Mouse (Mus musculus): Measurements from ENCODE around the gene 4933428G20Rik.

The 4933428G20Rik gene

GRCm38 (mm10) chr11:97499865-97500719, at the start of gene 4933428G20Rik:
4933428G20Rik (minus strand) TSS chr11:97500340.
- no peak for DNase-seq (ENCODE audit: low spot score)

DNA sequence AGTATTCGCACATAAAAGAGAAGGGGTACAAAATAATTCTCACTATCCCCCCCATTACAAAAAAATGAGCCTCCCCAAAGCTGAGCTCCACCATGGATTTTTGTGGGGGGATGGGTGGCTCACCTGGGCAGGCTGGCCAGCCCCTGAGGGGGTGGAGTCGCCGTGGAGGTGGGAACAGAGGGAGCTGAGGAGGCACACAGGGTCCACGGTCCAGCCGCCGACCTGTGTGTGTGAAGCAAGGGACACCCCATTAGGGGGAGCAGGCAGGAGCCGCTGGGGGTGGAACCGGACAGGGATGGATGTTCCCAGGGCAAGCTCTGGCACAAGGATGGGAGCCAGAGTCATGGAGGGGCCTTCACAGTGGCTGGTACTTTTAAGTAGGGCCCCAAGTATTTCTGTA, 48.6 kb upstream of the 4933428G20Rik start:
- no peak for DNase-seq (ENCODE audit: low spot score)

GRCm38 (mm10) chr11:97547957-97548706, 48.0 kb upstream of the 4933428G20Rik start:
- no peak for DNase-seq (ENCODE audit: low spot score)

- no peak for DNase-seq (ENCODE audit: low spot score)
Measured at GRCm38 (mm10) chr11:97546804-97547411, 46.8 kb upstream of the 4933428G20Rik start.

DNA sequence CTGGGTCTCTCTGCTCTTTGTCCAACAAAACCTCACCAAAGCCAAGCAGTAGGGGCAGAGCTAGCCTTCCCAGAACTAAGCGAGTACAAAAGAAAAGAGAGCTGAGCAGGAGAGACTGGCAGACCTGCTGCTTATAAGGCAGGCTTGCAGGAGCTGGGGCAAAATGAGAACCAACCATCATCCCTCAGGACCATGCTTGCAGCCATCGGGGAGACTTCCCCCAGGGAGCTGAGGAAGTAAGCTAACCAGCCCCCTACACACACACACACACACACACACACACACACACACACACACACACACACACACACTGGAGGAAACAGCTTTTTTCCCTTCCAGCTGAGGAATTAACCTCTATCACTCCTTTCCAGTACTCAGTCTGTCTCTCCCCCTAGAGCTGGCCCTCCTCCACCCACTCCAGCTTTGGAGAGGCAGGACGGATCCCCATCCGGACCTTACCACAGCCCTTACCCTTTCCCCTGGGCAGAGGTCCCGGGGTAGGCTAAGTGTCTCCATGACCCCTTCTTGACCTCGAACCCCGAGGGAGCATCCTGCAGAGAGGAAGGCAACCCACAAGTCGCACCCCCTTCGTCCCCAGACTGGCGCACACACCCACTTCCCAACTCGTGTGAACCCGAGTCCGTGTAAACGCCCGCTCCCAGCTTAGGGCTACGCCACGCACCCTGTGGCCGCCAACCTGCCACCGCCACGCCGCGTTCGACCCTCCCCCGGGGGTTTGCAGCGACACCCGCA, 45.8 kb upstream of the 4933428G20Rik start:
- no peak for DNase-seq (ENCODE audit: low spot score)

- no peak for DNase-seq (ENCODE audit: low spot score)
Measured at GRCm38 (mm10) chr11:97543883-97544282, 43.7 kb upstream of the 4933428G20Rik start.

- no peak for DNase-seq (ENCODE audit: low spot score)
Measured at GRCm38 (mm10) chr11:97543181-97543733, 43.1 kb upstream of the 4933428G20Rik start.

DNA sequence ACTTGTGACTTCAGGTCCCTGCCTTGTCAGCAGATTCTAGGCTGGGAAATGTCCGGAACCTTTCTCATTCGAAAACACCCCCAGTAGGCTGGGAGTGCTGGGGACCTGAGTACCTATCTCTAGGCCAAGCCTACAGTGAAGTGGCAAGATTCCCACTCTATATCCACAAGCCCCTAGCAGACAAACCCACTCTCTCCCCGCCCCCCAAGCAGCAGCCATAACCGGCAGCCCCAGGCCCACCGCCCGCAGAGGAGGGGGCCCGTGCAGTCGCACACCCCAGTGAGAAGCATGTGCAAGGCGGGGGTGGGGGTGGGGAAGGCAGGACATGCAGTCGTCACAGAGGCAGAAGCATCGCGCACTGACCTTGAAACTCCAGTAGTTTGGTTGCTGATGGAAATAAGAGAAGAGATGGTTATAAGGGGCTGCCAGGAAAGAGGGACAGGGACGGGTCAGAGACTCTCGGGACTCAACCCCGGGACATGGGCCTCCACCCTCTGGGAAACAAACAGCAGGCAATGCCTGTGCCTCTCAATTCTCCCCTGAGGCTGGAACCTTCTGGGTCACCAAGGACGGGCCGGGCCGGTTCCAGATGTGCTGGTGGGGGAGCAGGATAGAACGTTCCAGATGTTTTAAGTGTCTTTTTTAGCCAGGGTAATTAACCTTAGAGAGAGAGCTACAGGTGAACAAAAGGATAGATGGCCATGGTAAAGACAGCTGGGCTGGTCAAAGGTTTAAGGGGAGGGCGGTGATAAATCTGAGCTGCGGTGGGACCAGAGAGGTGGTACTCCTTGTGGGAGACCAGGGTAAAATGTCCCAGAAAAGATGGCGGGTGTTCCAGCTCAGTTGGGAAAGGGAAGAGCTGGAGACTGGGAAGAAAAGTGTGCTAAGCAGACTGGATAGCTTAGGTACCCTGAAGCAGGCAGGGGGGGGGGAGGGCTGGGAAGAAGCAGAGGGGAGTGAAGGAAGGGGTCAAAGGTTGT, 42.3 kb upstream of the 4933428G20Rik start:
- no peak for DNase-seq (ENCODE audit: low spot score)

DNA sequence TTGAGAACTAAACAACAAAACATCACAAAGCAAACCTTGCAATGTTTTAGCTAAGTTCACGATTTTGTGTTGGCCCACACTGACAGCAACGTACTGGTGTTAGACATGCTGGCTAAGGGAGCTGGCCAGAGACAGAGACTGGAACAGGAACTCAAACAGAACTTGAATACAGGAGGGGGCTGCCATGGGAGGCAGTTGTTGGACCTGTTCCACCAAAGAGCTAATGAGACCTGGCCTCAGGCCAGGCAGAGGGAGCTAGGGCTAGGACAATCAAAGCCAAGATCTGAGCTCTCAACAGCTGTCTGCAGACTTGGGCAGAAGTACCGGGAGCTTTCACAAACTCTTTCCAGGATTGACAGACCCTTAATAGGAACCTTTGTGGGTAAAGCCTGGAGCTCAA, 40.5 kb upstream of the 4933428G20Rik start:
- DNase-seq (ENCODE audit: low spot score): no peak

- no peak for DNase-seq (ENCODE audit: low spot score)
Measured at GRCm38 (mm10) chr11:97540136-97540535, 40.0 kb upstream of the 4933428G20Rik start.

DNA sequence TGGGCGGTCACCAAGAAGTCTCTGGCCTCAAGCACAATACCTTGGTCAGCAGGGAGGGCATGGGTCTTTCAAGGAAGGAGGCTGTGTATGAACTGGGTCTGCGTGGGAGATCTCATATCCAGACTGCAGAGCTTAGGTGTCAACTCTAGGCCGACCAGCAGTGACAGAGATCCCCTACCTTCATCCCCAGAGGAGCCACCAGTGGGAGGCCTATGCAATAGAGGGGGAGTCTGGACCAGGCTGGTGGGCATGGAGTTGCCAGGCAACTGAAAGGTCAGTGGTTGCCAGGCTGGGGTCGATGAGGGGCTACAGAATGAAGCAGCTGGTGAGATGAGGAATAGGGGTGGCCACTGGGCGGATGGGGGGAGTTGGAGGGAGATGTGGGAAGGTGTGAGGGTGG, 39.5 kb upstream of the 4933428G20Rik start:
- DNase-seq (ENCODE audit: low spot score): no peak

GRCm38 (mm10) chr11:97537580-97538089, 37.5 kb upstream of the 4933428G20Rik start:
- DNase-seq (ENCODE audit: low spot score): no peak

DNA sequence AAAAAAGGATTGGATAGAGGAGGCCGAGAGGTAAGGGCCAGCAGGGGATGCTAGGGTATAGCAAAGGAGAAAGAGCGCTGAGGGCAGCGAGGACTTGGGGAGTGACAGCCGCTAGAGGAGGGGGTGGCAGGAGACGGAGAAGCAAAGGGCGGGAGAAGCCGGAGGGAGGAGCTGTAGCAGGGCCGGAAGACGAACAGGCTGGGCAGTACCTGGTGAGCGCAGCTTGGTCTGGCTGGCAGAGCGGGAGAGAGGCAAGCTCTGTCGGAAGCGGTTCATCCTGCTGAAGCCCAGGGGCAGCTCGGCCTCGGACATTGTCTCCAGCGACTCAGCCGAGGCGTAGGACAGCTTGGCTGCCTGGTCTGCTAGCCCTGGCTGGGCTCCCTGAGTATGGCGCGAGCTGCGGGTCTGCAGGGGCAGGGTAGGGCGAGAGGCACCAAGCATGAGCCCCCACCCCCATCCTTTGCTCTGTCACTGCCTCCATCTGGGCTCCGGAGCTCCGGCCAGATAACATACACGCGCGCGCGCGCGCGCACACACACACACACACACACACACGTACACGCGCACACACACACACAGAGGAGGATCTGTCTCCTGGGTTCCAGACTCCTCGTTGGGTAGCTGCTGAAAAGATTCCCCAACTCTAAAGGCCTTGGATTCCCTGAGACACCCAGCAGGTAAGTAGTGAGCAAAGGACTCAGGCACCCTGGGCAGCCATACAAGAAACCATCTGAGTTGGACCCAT, 36.9 kb upstream of the 4933428G20Rik start:
- no peak for DNase-seq (ENCODE audit: low spot score)

- no peak for DNase-seq (ENCODE audit: low spot score)
Measured at GRCm38 (mm10) chr11:97536083-97536747, 36.1 kb upstream of the 4933428G20Rik start.

DNA sequence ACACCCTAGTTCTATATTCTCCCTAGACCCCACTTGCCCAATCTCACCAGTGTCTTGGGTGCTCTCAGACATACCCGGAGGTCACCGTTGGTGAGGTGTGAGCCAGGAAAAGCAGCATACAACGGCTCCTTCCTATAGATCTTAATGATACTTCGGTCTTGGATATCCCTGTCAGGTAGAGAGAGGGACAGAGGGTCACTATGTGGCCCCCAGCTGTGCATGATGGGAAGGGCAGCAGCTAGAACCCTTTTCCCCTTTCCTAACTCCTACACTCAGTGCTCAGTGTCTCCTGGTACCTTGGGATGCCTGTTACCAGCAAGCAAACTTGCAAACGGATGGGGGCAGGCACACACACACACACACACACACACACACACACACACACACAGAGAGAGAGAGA, 35.5 kb upstream of the 4933428G20Rik start:
- DNase-seq (ENCODE audit: low spot score): no peak

DNA sequence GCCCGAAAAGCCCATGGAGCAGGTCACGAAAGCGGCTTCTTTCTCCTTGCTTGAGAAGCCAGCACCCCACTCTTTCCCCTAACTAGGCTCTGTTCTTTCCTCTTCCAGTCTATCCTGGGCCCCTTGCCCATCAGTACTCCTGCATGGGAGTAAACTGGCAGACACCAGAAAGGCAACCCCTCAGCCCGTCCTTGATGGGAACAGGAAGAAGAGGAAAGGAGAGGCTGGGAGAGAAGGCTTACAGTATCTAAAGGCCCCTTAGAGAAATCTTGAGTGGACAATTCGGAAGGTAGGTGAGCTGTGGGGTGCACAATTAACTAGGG, 35.1 kb upstream of the 4933428G20Rik start:
- DNase-seq (ENCODE audit: low spot score): no peak

GRCm38 (mm10) chr11:97534442-97535307, 34.5 kb upstream of the 4933428G20Rik start:
- no peak for DNase-seq (ENCODE audit: low spot score)

DNA sequence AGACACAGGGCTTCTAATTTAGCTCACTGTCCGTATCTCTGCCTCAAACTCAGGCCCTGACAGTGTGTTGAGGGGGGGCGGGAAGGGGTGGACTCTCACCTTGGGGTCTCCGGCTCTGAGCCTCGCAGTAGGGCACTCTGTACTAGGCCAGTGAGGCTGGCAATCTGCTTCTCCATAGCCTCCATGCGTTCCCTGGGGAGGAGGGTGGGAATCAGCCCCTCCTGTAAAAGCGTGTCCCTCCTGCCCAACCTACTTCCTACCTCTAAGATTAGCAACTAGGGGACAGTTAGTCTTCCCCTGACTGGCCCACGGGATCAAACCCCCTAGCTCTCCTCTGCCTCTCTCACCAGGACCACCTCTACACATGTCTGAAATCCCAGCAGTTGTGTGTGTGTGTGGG, 33.5 kb upstream of the 4933428G20Rik start:
- no peak for DNase-seq (ENCODE audit: low spot score)

All from layer of hippocampus, adult 9-10 months (tissue).